Mouse (Mus musculus) cortical plate, adult 2 months (tissue): ENCODE data around the gene Fgfr2. TPM values are rescaled to one million over a fixed set of nuclear protein-coding genes. Genes with fewer than 3 reads are reported as not detected.

ENCODE experiments used
- H3K27ac ChIP-seq: fragments of 200-500 bp; 2 replicates; pipeline ENCODE4 v1.5.1; 2012; ENCODE audit warnings: low read length, control low read depth, inconsistent platforms; ENCODE audit not compliant: insufficient read depth
- H3K4me1 ChIP-seq: fragments of 200-500 bp; 2 replicates; pipeline ENCODE4 v1.6.1; 2011; ENCODE audit warnings: low read length; ENCODE audit not compliant: control insufficient read depth, insufficient read depth
- H3K4me3 ChIP-seq: fragments of 200-500 bp; 2 replicates; pipeline ENCODE4 v1.5.1; 2011; ENCODE audit warnings: mild to moderate bottlenecking, low read length, control low read depth; ENCODE audit not compliant: insufficient read depth
- CTCF ChIP-seq: fragments of 200-500 bp; IDR thresholded peaks from 2 replicates; pipeline ENCODE4 v1.5.1; 2011; ENCODE audit warnings: mild to moderate bottlenecking, control low read depth, low read length; ENCODE audit not compliant: insufficient read depth; ENCODE audit errors: extremely low read depth
- POLR2A ChIP-seq: fragments of 200-500 bp; IDR thresholded peaks from 2 replicates; pipeline ENCODE4 v1.6.1; 2011; ENCODE audit warnings: mild to moderate bottlenecking, low read length, control low read depth; ENCODE audit not compliant: insufficient read depth; ENCODE audit errors: extremely low read depth
- polyA plus RNA-seq: library from polyadenylated mRNA; depleted of rRNA; stranded (reverse); fragments of >200 nt; gene quantifications from 2 replicates; pipeline ENCODE4 v1.2.3, GENCODE M21; 2012

Gene Fgfr2
- polyA plus RNA-seq, 1 experiment: 50.4 TPM

- TF ChIP-seq POLR2A (no peak), CTCF (no peak)
- H3K4me3 ChIP-seq: no peak overlapping the region
- H3K4me1 ChIP-seq: peaks cover 2% of the 10 kb centered on the region; the same call in 1 of the 2 replicates
- no peak overlapping the region for H3K27ac ChIP-seq
These were observed 2488.8 kb downstream of the Fgfr2 start for GRCm38 (mm10) chr7:130634259-130634871.

GRCm38 (mm10) chr7:130632379-130632732, 2490.8 kb downstream of the Fgfr2 start:
- H3K4me1 ChIP-seq: peaks cover 4% of the 10 kb centered on the region; the same call in 1 of the 2 replicates
- H3K27ac ChIP-seq: no peak overlapping the region
- TF ChIP-seq CTCF (no peak), POLR2A (no peak)
- H3K4me3 ChIP-seq: no peak overlapping the region

- TF ChIP-seq POLR2A (no peak), CTCF (no peak)
- Histone ChIP-seq H3K27ac (no peak overlapping the region), H3K4me1 (peaks cover 4% of the 10 kb centered on the region; the same call in 1 of the 2 replicates), H3K4me3 (no peak overlapping the region)
These were observed 2491.4 kb downstream of the Fgfr2 start for GRCm38 (mm10) chr7:130631553-130632378.

- TF ChIP-seq CTCF: no peak
- TF ChIP-seq POLR2A: no peak
- H3K4me1 ChIP-seq: peaks cover 4% of the 10 kb centered on the region; the same call in 1 of the 2 replicates
- no peak overlapping the region for H3K27ac ChIP-seq
- no peak overlapping the region for H3K4me3 ChIP-seq
These were observed 2492.2 kb downstream of the Fgfr2 start for GRCm38 (mm10) chr7:130630956-130631355.

GRCm38 (mm10) chr7:130629999-130630398, 2493.2 kb downstream of the Fgfr2 start:
- Histone ChIP-seq H3K4me1 (peaks cover 4% of the 10 kb centered on the region; the same call in 1 of the 2 replicates), H3K4me3 (no peak overlapping the region), H3K27ac (no peak overlapping the region)
- no peak for TF ChIP-seq CTCF
- TF ChIP-seq POLR2A: no peak

GRCm38 (mm10) chr7:130628601-130629000, 2494.5 kb downstream of the Fgfr2 start:
- Histone ChIP-seq H3K4me3 (no peak overlapping the region), H3K4me1 (peaks cover 4% of the 10 kb centered on the region; the same call in 1 of the 2 replicates), H3K27ac (no peak overlapping the region)
- TF ChIP-seq CTCF (no peak), POLR2A (no peak)

- no peak for TF ChIP-seq POLR2A
- no peak for TF ChIP-seq CTCF
- Histone ChIP-seq H3K4me3 (no peak overlapping the region), H3K4me1 (peaks cover 4% of the 10 kb centered on the region; the same call in 1 of the 2 replicates), H3K27ac (no peak overlapping the region)
These were observed 2497.8 kb downstream of the Fgfr2 start for GRCm38 (mm10) chr7:130625361-130625760.

- Histone ChIP-seq H3K4me1 (0 out of 2 replicates have a peak, but pooled peaks cover 2% of the 10 kb centered on the region), H3K4me3 (no peak overlapping the region), H3K27ac (no peak overlapping the region)
- TF ChIP-seq POLR2A (no peak), CTCF (no peak)
These were observed 2498.9 kb downstream of the Fgfr2 start for GRCm38 (mm10) chr7:130624299-130624698.

- Histone ChIP-seq H3K4me3 (no peak overlapping the region), H3K4me1 (no peaks in the 10 kb centered on the region), H3K27ac (no peak overlapping the region)
- TF ChIP-seq POLR2A (no peak), CTCF (no peak)
These were observed 2500.8 kb downstream of the Fgfr2 start for GRCm38 (mm10) chr7:130622359-130622758.
